Mouse (Mus musculus): ENCODE results near the gene Gm42669. TPM values are rescaled to one million over a fixed set of nuclear protein-coding genes. Genes with fewer than 3 reads are reported as not detected.

The Gm42669 gene
- polyA plus RNA-seq, 1 experiment from 2014 or later = 0.48 TPM

GRCm38 (mm10) chr5:107497519-107498501, 9.6 kb upstream of the Gm42669 start:
- no peak for ATAC-seq (replicated peaks; ENCODE audit: low FRiP score)
- H3K4me2 ChIP-seq = no peak overlapping the region
- H3K27ac ChIP-seq = no peak overlapping the region
- H3K9me3 ChIP-seq (replicated peaks) = no peaks in the 10 kb centered on the region
- H3K27me3 ChIP-seq = no peaks in the 10 kb centered on the region
- 71% methylated on average over 10 of the region's 10 CpGs for WGBS
- H3K4me1 ChIP-seq = no peaks in the 10 kb centered on the region
- no peak overlapping the region for H3K4me3 ChIP-seq (replicated peaks)
- H3K9ac ChIP-seq = no peak overlapping the region
- peaks cover 3% of the 10 kb centered on the region; the same call in 1 of the 2 replicates for H3K36me3 ChIP-seq

GRCm38 (mm10) chr5:107498806-107499310, 8.6 kb upstream of the Gm42669 start:
- H3K36me3 ChIP-seq = peaks cover 3% of the 10 kb centered on the region; the same call in 1 of the 2 replicates
- no peaks in the 10 kb centered on the region for H3K27me3 ChIP-seq
- no peak for ATAC-seq (replicated peaks; ENCODE audit: low FRiP score)
- no peak overlapping the region for H3K27ac ChIP-seq
- no peak overlapping the region for H3K9ac ChIP-seq
- H3K4me2 ChIP-seq = no peak overlapping the region
- H3K4me3 ChIP-seq (replicated peaks) = no peak overlapping the region
- 63% methylated on average over 5 of the region's 5 CpGs for WGBS
- no peaks in the 10 kb centered on the region for H3K4me1 ChIP-seq
- H3K9me3 ChIP-seq (replicated peaks) = no peaks in the 10 kb centered on the region

- Histone ChIP-seq H3K9me3 (replicated peaks) (no peaks in the 10 kb centered on the region), H3K9ac (no peak overlapping the region), H3K4me1 (no peaks in the 10 kb centered on the region), H3K27ac (no peak overlapping the region), H3K36me3 (no peaks in the 10 kb centered on the region), H3K4me3 (replicated peaks) (no peak overlapping the region), H3K27me3 (no peaks in the 10 kb centered on the region), H3K4me2 (no peak overlapping the region)
- WGBS = 90% methylated on average over 5 of the region's 5 CpGs
- ATAC-seq (replicated peaks; ENCODE audit: low FRiP score) = no peak
Measured at GRCm38 (mm10) chr5:107499891-107500535, 7.4 kb upstream of the Gm42669 start.

- Histone ChIP-seq H3K9ac (no peak overlapping the region), H3K4me1 (no peaks in the 10 kb centered on the region), H3K36me3 (no peaks in the 10 kb centered on the region), H3K9me3 (replicated peaks) (no peaks in the 10 kb centered on the region), H3K27me3 (no peaks in the 10 kb centered on the region), H3K27ac (no peak overlapping the region), H3K4me2 (no peak overlapping the region), H3K4me3 (replicated peaks) (no peak overlapping the region)
- WGBS = 93% methylated on average over 1 of the region's 1 CpGs
- no peak for ATAC-seq (replicated peaks; ENCODE audit: low FRiP score)
Measured at GRCm38 (mm10) chr5:107500741-107501140, 6.7 kb upstream of the Gm42669 start.

- Histone ChIP-seq H3K27me3 (no peaks in the 10 kb centered on the region), H3K9ac (no peak overlapping the region), H3K4me3 (replicated peaks) (no peak overlapping the region), H3K4me2 (no peak overlapping the region), H3K36me3 (no peaks in the 10 kb centered on the region), H3K27ac (no peak overlapping the region), H3K9me3 (replicated peaks) (no peaks in the 10 kb centered on the region), H3K4me1 (no peaks in the 10 kb centered on the region)
- ATAC-seq (replicated peaks; ENCODE audit: low FRiP score) = no peak
- WGBS = 86% methylated on average over 10 of the region's 10 CpGs
Measured at GRCm38 (mm10) chr5:107510503-107510902, 3.1 kb downstream of the Gm42669 start.

GRCm38 (mm10) chr5:107511326-107511725, 3.9 kb downstream of the Gm42669 start:
- no peak overlapping the region for H3K9ac ChIP-seq
- WGBS = 58% methylated on average over 2 of the region's 2 CpGs
- H3K27ac ChIP-seq = no peak overlapping the region
- H3K4me2 ChIP-seq = no peak overlapping the region
- no peaks in the 10 kb centered on the region for H3K27me3 ChIP-seq
- no peaks in the 10 kb centered on the region for H3K9me3 ChIP-seq (replicated peaks)
- H3K4me3 ChIP-seq (replicated peaks) = no peak overlapping the region
- no peak for ATAC-seq (replicated peaks; ENCODE audit: low FRiP score)
- no peaks in the 10 kb centered on the region for H3K36me3 ChIP-seq
- H3K4me1 ChIP-seq = no peaks in the 10 kb centered on the region

GRCm38 (mm10) chr5:107513583-107513982, 6.2 kb downstream of the Gm42669 start:
- no peaks in the 10 kb centered on the region for H3K4me1 ChIP-seq
- H3K27ac ChIP-seq = no peak overlapping the region
- H3K36me3 ChIP-seq = no peaks in the 10 kb centered on the region
- WGBS = 51% methylated on average over 7 of the region's 7 CpGs
- no peak for ATAC-seq (replicated peaks; ENCODE audit: low FRiP score)
- H3K9me3 ChIP-seq (replicated peaks) = no peaks in the 10 kb centered on the region
- no peak overlapping the region for H3K4me3 ChIP-seq (replicated peaks)
- no peaks in the 10 kb centered on the region for H3K27me3 ChIP-seq
- no peak overlapping the region for H3K9ac ChIP-seq
- no peak overlapping the region for H3K4me2 ChIP-seq

- Histone ChIP-seq H3K4me2 (no peak overlapping the region), H3K9ac (no peak overlapping the region), H3K27ac (no peak overlapping the region), H3K27me3 (no peaks in the 10 kb centered on the region), H3K4me3 (replicated peaks) (no peak overlapping the region), H3K36me3 (no peaks in the 10 kb centered on the region), H3K9me3 (replicated peaks) (no peaks in the 10 kb centered on the region), H3K4me1 (no peaks in the 10 kb centered on the region)
- WGBS = 96% methylated on average over 3 of the region's 3 CpGs
- ATAC-seq (replicated peaks; ENCODE audit: low FRiP score) = no peak
Measured at GRCm38 (mm10) chr5:107515453-107515852, 8.0 kb downstream of the Gm42669 start.

GRCm38 (mm10) chr5:107516087-107516486, 8.7 kb downstream of the Gm42669 start:
- 89% methylated on average over 1 of the region's 1 CpGs for WGBS
- Histone ChIP-seq H3K27me3 (no peaks in the 10 kb centered on the region), H3K9me3 (replicated peaks) (no peaks in the 10 kb centered on the region), H3K27ac (no peak overlapping the region), H3K9ac (no peak overlapping the region), H3K4me1 (no peaks in the 10 kb centered on the region), H3K4me2 (no peak overlapping the region), H3K36me3 (no peaks in the 10 kb centered on the region), H3K4me3 (replicated peaks) (no peak overlapping the region)
- ATAC-seq (replicated peaks; ENCODE audit: low FRiP score) = no peak

GRCm38 (mm10) chr5:107518602-107519001, 11.2 kb downstream of the Gm42669 start:
- 89% methylated on average over 4 of the region's 4 CpGs for WGBS
- ATAC-seq (replicated peaks; ENCODE audit: low FRiP score) = no peak
- no peak overlapping the region for H3K27ac ChIP-seq
- H3K9me3 ChIP-seq (replicated peaks) = no peaks in the 10 kb centered on the region
- H3K27me3 ChIP-seq = no peaks in the 10 kb centered on the region
- no peaks in the 10 kb centered on the region for H3K36me3 ChIP-seq
- no peak overlapping the region for H3K4me3 ChIP-seq (replicated peaks)
- H3K4me2 ChIP-seq = no peak overlapping the region
- H3K4me1 ChIP-seq = no peaks in the 10 kb centered on the region
- no peak overlapping the region for H3K9ac ChIP-seq

GRCm38 (mm10) chr5:107521386-107521785, 14.0 kb downstream of the Gm42669 start:
- Histone ChIP-seq H3K27ac (no peak overlapping the region), H3K9ac (no peak overlapping the region), H3K36me3 (no peaks in the 10 kb centered on the region), H3K4me1 (no peaks in the 10 kb centered on the region), H3K27me3 (no peaks in the 10 kb centered on the region), H3K4me2 (no peak overlapping the region), H3K4me3 (replicated peaks) (no peak overlapping the region), H3K9me3 (replicated peaks) (no peaks in the 10 kb centered on the region)
- no peak for ATAC-seq (replicated peaks; ENCODE audit: low FRiP score)
- 89% methylated on average over 6 of the region's 6 CpGs for WGBS

- ATAC-seq (replicated peaks; ENCODE audit: low FRiP score) = no peak
- WGBS = 72% methylated on average over 7 of the region's 7 CpGs
- no peak overlapping the region for H3K4me3 ChIP-seq (replicated peaks)
Measured at GRCm38 (mm10) chr5:107521897-107522296, 14.5 kb downstream of the Gm42669 start.

More at GRCm38 (mm10) chr5:107521897-107522296, 14.5 kb downstream of the Gm42669 start:
- H3K9ac ChIP-seq = no peak overlapping the region
- H3K4me2 ChIP-seq = no peak overlapping the region
- H3K36me3 ChIP-seq = no peaks in the 10 kb centered on the region
- H3K4me1 ChIP-seq = no peaks in the 10 kb centered on the region
- no peaks in the 10 kb centered on the region for H3K27me3 ChIP-seq
- H3K27ac ChIP-seq = no peak overlapping the region
- no peaks in the 10 kb centered on the region for H3K9me3 ChIP-seq (replicated peaks)

Data from kidney, embryonic 15.5 days (tissue).